Mouse (Mus musculus): ENCODE data around the gene Myl3. TPM values are rescaled to one million over a fixed set of nuclear protein-coding genes. Genes with fewer than 3 reads are reported as not detected.

The Myl3 gene
- polyA plus RNA-seq, 1 experiment, result not detected

DNA sequence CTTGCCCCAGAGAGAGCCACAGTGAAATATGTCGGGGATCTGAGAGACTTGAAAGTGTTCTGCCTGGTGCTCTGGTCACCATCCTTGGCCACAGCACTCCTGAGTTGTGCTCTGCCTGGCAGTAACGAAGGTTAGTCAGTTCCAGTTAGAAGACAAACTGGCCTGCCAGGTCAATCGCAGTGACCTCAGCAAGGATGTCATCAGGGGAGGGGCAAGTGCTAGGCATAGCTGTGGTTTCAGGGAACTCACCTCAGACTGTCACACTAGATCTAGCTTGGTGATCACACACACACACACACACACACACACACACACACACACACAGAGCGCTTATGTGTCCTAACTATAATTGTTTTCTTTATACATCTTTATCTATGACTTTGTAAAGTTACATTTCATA, 61.6 kb downstream of the Myl3 start:
- H3K79me3 ChIP-seq (ENCODE audit: low read depth), result no peaks in the 10 kb centered on the region
- H3K27me3 ChIP-seq (ENCODE audit: control insufficient read depth, insufficient read depth, insufficient read length), result no peaks in the 10 kb centered on the region
- no peak overlapping the region for H3ac ChIP-seq (ENCODE audit: control insufficient read depth, insufficient read length, low read depth)
- H3K36me3 ChIP-seq (ENCODE audit: control insufficient read depth, insufficient read depth), result no peaks in the 10 kb centered on the region
- no peaks in the 10 kb centered on the region for H3K79me2 ChIP-seq (ENCODE audit: control insufficient read depth, insufficient read depth)
- H3K4me3 ChIP-seq (ENCODE audit: insufficient read depth, poor library complexity, severe bottlenecking), result no peak overlapping the region
- TF ChIP-seq FOSL1 (IDR thresholded peaks at IDR 0.05; ENCODE audit: insufficient read depth, low read length, poor library complexity, severe bottlenecking) (no peak), CEBPB (IDR thresholded peaks at IDR 0.05; ENCODE audit: low read depth) (no peak), CTCF (IDR thresholded peaks at IDR 0.05; ENCODE audit: control insufficient read depth, insufficient read depth, insufficient read length) (no peak), USF1 (IDR thresholded peaks at IDR 0.05; ENCODE audit: low read depth) (no peak), MAX (IDR thresholded peaks at IDR 0.05) (no peak), MYOG (IDR thresholded peaks at IDR 0.05; ENCODE audit: control insufficient read depth, extremely low read depth, insufficient read length) (no peak), MYOD1 (IDR thresholded peaks at IDR 0.05; ENCODE audit: control insufficient read depth, insufficient read length, low read depth) (no peak)

GRCm38 (mm10) chr9:110810051-110810450, 68.4 kb downstream of the Myl3 start:
- Histone ChIP-seq H3K36me3 (ENCODE audit: control insufficient read depth, insufficient read depth) (no peaks in the 10 kb centered on the region), H3K79me3 (ENCODE audit: low read depth) (no peaks in the 10 kb centered on the region), H3K4me3 (ENCODE audit: insufficient read depth, poor library complexity, severe bottlenecking) (no peak overlapping the region), H3K79me2 (ENCODE audit: control insufficient read depth, insufficient read depth) (no peaks in the 10 kb centered on the region), H3ac (ENCODE audit: control insufficient read depth, insufficient read length, low read depth) (no peak overlapping the region), H3K27me3 (ENCODE audit: control insufficient read depth, insufficient read depth, insufficient read length) (peaks cover under 1% of the 10 kb centered on the region)
- no peak for TF ChIP-seq CEBPB (IDR thresholded peaks at IDR 0.05; ENCODE audit: low read depth)
- no peak for TF ChIP-seq MAX (IDR thresholded peaks at IDR 0.05)
- TF ChIP-seq USF1 (IDR thresholded peaks at IDR 0.05; ENCODE audit: low read depth), result no peak
- TF ChIP-seq FOSL1 (IDR thresholded peaks at IDR 0.05; ENCODE audit: insufficient read depth, low read length, poor library complexity, severe bottlenecking), result no peak
- TF ChIP-seq MYOG (IDR thresholded peaks at IDR 0.05; ENCODE audit: control insufficient read depth, extremely low read depth, insufficient read length), result no peak
- no peak for TF ChIP-seq MYOD1 (IDR thresholded peaks at IDR 0.05; ENCODE audit: control insufficient read depth, insufficient read length, low read depth)
- no peak for TF ChIP-seq CTCF (IDR thresholded peaks at IDR 0.05; ENCODE audit: control insufficient read depth, insufficient read depth, insufficient read length)

GRCm38 (mm10) chr9:110813789-110814188, 72.1 kb downstream of the Myl3 start, which contains the start of gene Prss44:
Gene Prss44 (plus strand): TSS chr9:110813994.
- H3ac ChIP-seq (ENCODE audit: control insufficient read depth, insufficient read length, low read depth), result no peak within 1 kb of the TSS

More at GRCm38 (mm10) chr9:110813789-110814188, 72.1 kb downstream of the Myl3 start, which contains the start of gene Prss44:
- H3K4me3 ChIP-seq (ENCODE audit: insufficient read depth, poor library complexity, severe bottlenecking), result no peak within 1 kb of the TSS
- no peaks in the 10 kb centered on the region for H3K79me2 ChIP-seq (ENCODE audit: control insufficient read depth, insufficient read depth)
- TF ChIP-seq FOSL1 (IDR thresholded peaks at IDR 0.05; ENCODE audit: insufficient read depth, low read length, poor library complexity, severe bottlenecking) (no peak), MAX (IDR thresholded peaks at IDR 0.05) (no peak), CEBPB (IDR thresholded peaks at IDR 0.05; ENCODE audit: low read depth) (no peak), MYOD1 (IDR thresholded peaks at IDR 0.05; ENCODE audit: control insufficient read depth, insufficient read length, low read depth) (no peak), MYOG (IDR thresholded peaks at IDR 0.05; ENCODE audit: control insufficient read depth, extremely low read depth, insufficient read length) (no peak), CTCF (IDR thresholded peaks at IDR 0.05; ENCODE audit: control insufficient read depth, insufficient read depth, insufficient read length) (no peak), USF1 (IDR thresholded peaks at IDR 0.05; ENCODE audit: low read depth) (no peak)
- no peaks in the 10 kb centered on the region for H3K36me3 ChIP-seq (ENCODE audit: control insufficient read depth, insufficient read depth)
- H3K79me3 ChIP-seq (ENCODE audit: low read depth), result no peaks in the 10 kb centered on the region
- peaks cover 22% of the 10 kb centered on the region for H3K27me3 ChIP-seq (ENCODE audit: control insufficient read depth, insufficient read depth, insufficient read length)

Other genes starting within 250 kb of the Myl3 start
- 12.0 TPM for gene Setd2, start 209.3 kb upstream of the Myl3 start, polyA plus RNA-seq (2012; fragmentation: generic; extraction: Trizol)
- gene Nradd, start 117.4 kb upstream of the Myl3 start, polyA plus RNA-seq (2012; fragmentation: generic; extraction: Trizol), result 87.7 TPM
- gene Nbeal2, start 87.7 kb upstream of the Myl3 start, polyA plus RNA-seq (2012; fragmentation: generic; extraction: Trizol), result 3.3 TPM
- 86.7 TPM for gene Ccdc12, start 85.4 kb upstream of the Myl3 start, polyA plus RNA-seq (2012; fragmentation: generic; extraction: Trizol)
- gene Pth1r, start 5.3 kb downstream of the Myl3 start, polyA plus RNA-seq (2012; fragmentation: generic; extraction: Trizol), result 0.12 TPM
- not detected for gene Prss42, start 56.3 kb downstream of the Myl3 start, polyA plus RNA-seq (2012; fragmentation: generic; extraction: Trizol)
- not detected for gene Prss44, start 72.1 kb downstream of the Myl3 start, polyA plus RNA-seq (2012; fragmentation: generic; extraction: Trizol)
- gene Prss43, start 84.8 kb downstream of the Myl3 start, polyA plus RNA-seq (2012; fragmentation: generic; extraction: Trizol), result not detected
- gene Prss45, start 92.7 kb downstream of the Myl3 start, polyA plus RNA-seq (2012; fragmentation: generic; extraction: Trizol), result not detected
- gene Prss46, start 102.6 kb downstream of the Myl3 start, polyA plus RNA-seq (2012; fragmentation: generic; extraction: Trizol), result 0.12 TPM
- 0.04 TPM for gene Prss50, start 116.1 kb downstream of the Myl3 start, polyA plus RNA-seq (2012; fragmentation: generic; extraction: Trizol)
- 2.6 TPM for gene Als2cl, start 138.0 kb downstream of the Myl3 start, polyA plus RNA-seq (2012; fragmentation: generic; extraction: Trizol)
- gene Tmie, start 138.3 kb downstream of the Myl3 start, polyA plus RNA-seq (2012; fragmentation: generic; extraction: Trizol), result not detected
- gene Fam240a, start 175.0 kb downstream of the Myl3 start, polyA plus RNA-seq (2012; fragmentation: generic; extraction: Trizol), result not detected
- gene Tdgf1, start 204.3 kb downstream of the Myl3 start, polyA plus RNA-seq (2012; fragmentation: generic; extraction: Trizol), result not detected
- 0.01 TPM for gene Lrrc2, start 209.7 kb downstream of the Myl3 start, polyA plus RNA-seq (2012; fragmentation: generic; extraction: Trizol)
- gene Rtp3, start 248.7 kb downstream of the Myl3 start, polyA plus RNA-seq (2012; fragmentation: generic; extraction: Trizol), result not detected

All from C2C12 (cell line).